Mouse (Mus musculus): Measurements from ENCODE around the gene Pcsk1. TPM values are rescaled to one million over a fixed set of nuclear protein-coding genes. Genes with fewer than 3 reads are reported as not detected.
A peak's percentile ranks its signal among the peaks of the same experiment; 100 is the strongest.

The Pcsk1 gene
- 0.71 and 1.1 TPM in 2 replicates for polyA plus RNA-seq (2014; fragmentation: Nextera tagmentation; extraction: Ambion mirVana)

- DNase-seq (ENCODE audit: low spot score) (no peak), ATAC-seq (ENCODE audit: low read depth) (0 out of 2 replicates have a peak, but pooled peaks have one; percentile 50)
- Histone ChIP-seq H3K4me1 (ENCODE audit: control insufficient read depth, insufficient read depth, low read length) (peaks cover 11% of the 10 kb centered on the region; the same call in 1 of the 2 replicates), H3K4me3 (ENCODE audit: low read depth, low read length) (peak within 1 kb of the TSS; percentile 35), H3K9ac (ENCODE audit: low read depth, low read length) (no peak within 1 kb of the TSS), H3K4me2 (ENCODE audit: low read depth, low read length) (peak within 1 kb of the TSS; percentile 56), H3K9me3 (ENCODE audit: control insufficient read depth, low read length) (no peaks in the 10 kb centered on the region), H3K36me3 (ENCODE audit: control insufficient read depth, insufficient read depth, low read length) (no peaks in the 10 kb centered on the region), H3K27me3 (replicated peaks; ENCODE audit: control insufficient read depth, insufficient read depth, low read length) (peaks cover 23% of the 10 kb centered on the region), H3K27ac (replicated peaks; ENCODE audit: low read depth, low read length) (no peak within 1 kb of the TSS)
- under 1% methylated on average over 28 of the region's 28 CpGs for WGBS
Measured at GRCm38 (mm10) chr13:75089721-75090410, at the start of gene Pcsk1. TSS of gene Pcsk1 (plus strand) at chr13:75089826.

GRCm38 (mm10) chr13:75058818-75059217 lies 30.8 kb upstream of the Pcsk1 start:
- no peaks in the 10 kb centered on the region for H3K9me3 ChIP-seq (ENCODE audit: control insufficient read depth, low read length)
- no peaks in the 10 kb centered on the region for H3K4me1 ChIP-seq (ENCODE audit: control insufficient read depth, insufficient read depth, low read length)
- no peaks in the 10 kb centered on the region for H3K36me3 ChIP-seq (ENCODE audit: control insufficient read depth, insufficient read depth, low read length)
- DNase-seq (ENCODE audit: low spot score) = no peak
- no peaks in the 10 kb centered on the region for H3K27me3 ChIP-seq (replicated peaks; ENCODE audit: control insufficient read depth, insufficient read depth, low read length)
- no peak overlapping the region for H3K9ac ChIP-seq (ENCODE audit: low read depth, low read length)
- no peak for ATAC-seq (ENCODE audit: low read depth)
- H3K4me3 ChIP-seq (ENCODE audit: low read depth, low read length) = no peak overlapping the region
- H3K27ac ChIP-seq (replicated peaks; ENCODE audit: low read depth, low read length) = no peak overlapping the region
- H3K4me2 ChIP-seq (ENCODE audit: low read depth, low read length) = no peak overlapping the region

- no peak for ATAC-seq (ENCODE audit: low read depth)
- Histone ChIP-seq H3K4me3 (ENCODE audit: low read depth, low read length) (no peak overlapping the region), H3K27ac (replicated peaks; ENCODE audit: low read depth, low read length) (no peak overlapping the region), H3K27me3 (replicated peaks; ENCODE audit: control insufficient read depth, insufficient read depth, low read length) (no peaks in the 10 kb centered on the region), H3K36me3 (ENCODE audit: control insufficient read depth, insufficient read depth, low read length) (no peaks in the 10 kb centered on the region), H3K4me1 (ENCODE audit: control insufficient read depth, insufficient read depth, low read length) (no peaks in the 10 kb centered on the region), H3K9me3 (ENCODE audit: control insufficient read depth, low read length) (no peaks in the 10 kb centered on the region), H3K4me2 (ENCODE audit: low read depth, low read length) (no peak overlapping the region), H3K9ac (ENCODE audit: low read depth, low read length) (no peak overlapping the region)
- 81% methylated on average over 3 of the region's 3 CpGs for WGBS
- no peak for DNase-seq (ENCODE audit: low spot score)
Measured at GRCm38 (mm10) chr13:75063947-75064346, 25.7 kb upstream of the Pcsk1 start.

- H3K4me2 ChIP-seq (ENCODE audit: low read depth, low read length) = no peak overlapping the region
- H3K9ac ChIP-seq (ENCODE audit: low read depth, low read length) = no peak overlapping the region
- 19% methylated on average over 6 of the region's 6 CpGs for WGBS
- H3K36me3 ChIP-seq (ENCODE audit: control insufficient read depth, insufficient read depth, low read length) = no peaks in the 10 kb centered on the region
- H3K27me3 ChIP-seq (replicated peaks; ENCODE audit: control insufficient read depth, insufficient read depth, low read length) = peaks cover 23% of the 10 kb centered on the region
- H3K4me1 ChIP-seq (ENCODE audit: control insufficient read depth, insufficient read depth, low read length) = peaks cover 11% of the 10 kb centered on the region; the same call in 1 of the 2 replicates
- no peak overlapping the region for H3K4me3 ChIP-seq (ENCODE audit: low read depth, low read length)
- H3K9me3 ChIP-seq (ENCODE audit: control insufficient read depth, low read length) = no peaks in the 10 kb centered on the region
- ATAC-seq (ENCODE audit: low read depth) (no peak), DNase-seq (ENCODE audit: low spot score) (peak; percentile 64)
- no peak overlapping the region for H3K27ac ChIP-seq (replicated peaks; ENCODE audit: low read depth, low read length)
Measured at GRCm38 (mm10) chr13:75088597-75088996, 1.0 kb upstream of the Pcsk1 start.

GRCm38 (mm10) chr13:75090411-75090779 lies 769 bp downstream of the Pcsk1 start:
- Histone ChIP-seq H3K9ac (ENCODE audit: low read depth, low read length) (no peak overlapping the region), H3K4me1 (ENCODE audit: control insufficient read depth, insufficient read depth, low read length) (peaks cover 11% of the 10 kb centered on the region; the same call in 1 of the 2 replicates), H3K4me3 (ENCODE audit: low read depth, low read length) (peak overlapping the region; percentile 35), H3K4me2 (ENCODE audit: low read depth, low read length) (peak overlapping the region; percentile 56), H3K36me3 (ENCODE audit: control insufficient read depth, insufficient read depth, low read length) (no peaks in the 10 kb centered on the region), H3K9me3 (ENCODE audit: control insufficient read depth, low read length) (no peaks in the 10 kb centered on the region), H3K27ac (replicated peaks; ENCODE audit: low read depth, low read length) (no peak overlapping the region), H3K27me3 (replicated peaks; ENCODE audit: control insufficient read depth, insufficient read depth, low read length) (peaks cover 23% of the 10 kb centered on the region)
- ATAC-seq (ENCODE audit: low read depth) = peak; percentile 47; the same call in 1 of the 2 replicates
- 1% methylated on average over 12 of the region's 12 CpGs for WGBS
- peak; percentile 39 for DNase-seq (ENCODE audit: low spot score)

- ATAC-seq (ENCODE audit: low read depth) (no peak), DNase-seq (ENCODE audit: low spot score) (no peak)
- no peaks in the 10 kb centered on the region for H3K36me3 ChIP-seq (ENCODE audit: control insufficient read depth, insufficient read depth, low read length)
- H3K4me3 ChIP-seq (ENCODE audit: low read depth, low read length) = no peak overlapping the region
- WGBS = 70% methylated on average over 5 of the region's 5 CpGs
- no peak overlapping the region for H3K4me2 ChIP-seq (ENCODE audit: low read depth, low read length)
- peaks cover 11% of the 10 kb centered on the region; the same call in 1 of the 2 replicates for H3K4me1 ChIP-seq (ENCODE audit: control insufficient read depth, insufficient read depth, low read length)
- peaks cover 23% of the 10 kb centered on the region for H3K27me3 ChIP-seq (replicated peaks; ENCODE audit: control insufficient read depth, insufficient read depth, low read length)
- no peak overlapping the region for H3K9ac ChIP-seq (ENCODE audit: low read depth, low read length)
- H3K27ac ChIP-seq (replicated peaks; ENCODE audit: low read depth, low read length) = no peak overlapping the region
- no peaks in the 10 kb centered on the region for H3K9me3 ChIP-seq (ENCODE audit: control insufficient read depth, low read length)
Measured at GRCm38 (mm10) chr13:75091071-75091470, 1.4 kb downstream of the Pcsk1 start.

GRCm38 (mm10) chr13:75095487-75095886 lies 5.9 kb downstream of the Pcsk1 start:
- ATAC-seq (ENCODE audit: low read depth) (no peak), DNase-seq (ENCODE audit: low spot score) (no peak)
- Histone ChIP-seq H3K4me3 (ENCODE audit: low read depth, low read length) (no peak overlapping the region), H3K9ac (ENCODE audit: low read depth, low read length) (no peak overlapping the region), H3K36me3 (ENCODE audit: control insufficient read depth, insufficient read depth, low read length) (no peaks in the 10 kb centered on the region), H3K27ac (replicated peaks; ENCODE audit: low read depth, low read length) (no peak overlapping the region), H3K9me3 (ENCODE audit: control insufficient read depth, low read length) (no peaks in the 10 kb centered on the region), H3K4me1 (ENCODE audit: control insufficient read depth, insufficient read depth, low read length) (peaks cover 2% of the 10 kb centered on the region; the same call in 1 of the 2 replicates), H3K4me2 (ENCODE audit: low read depth, low read length) (no peak overlapping the region), H3K27me3 (replicated peaks; ENCODE audit: control insufficient read depth, insufficient read depth, low read length) (peaks cover 6% of the 10 kb centered on the region; the same call in 1 of the 2 replicates)

- Histone ChIP-seq H3K9me3 (ENCODE audit: control insufficient read depth, low read length) (no peaks in the 10 kb centered on the region), H3K27ac (replicated peaks; ENCODE audit: low read depth, low read length) (no peak overlapping the region), H3K4me3 (ENCODE audit: low read depth, low read length) (no peak overlapping the region), H3K36me3 (ENCODE audit: control insufficient read depth, insufficient read depth, low read length) (no peaks in the 10 kb centered on the region), H3K4me2 (ENCODE audit: low read depth, low read length) (no peak overlapping the region), H3K27me3 (replicated peaks; ENCODE audit: control insufficient read depth, insufficient read depth, low read length) (no peaks in the 10 kb centered on the region), H3K9ac (ENCODE audit: low read depth, low read length) (no peak overlapping the region), H3K4me1 (ENCODE audit: control insufficient read depth, insufficient read depth, low read length) (no peaks in the 10 kb centered on the region)
- no peak for ATAC-seq (ENCODE audit: low read depth)
- WGBS = 41% methylated on average over 2 of the region's 2 CpGs
- DNase-seq (ENCODE audit: low spot score) = no peak
Measured at GRCm38 (mm10) chr13:75113114-75113513, 23.5 kb downstream of the Pcsk1 start.

- H3K27ac ChIP-seq (replicated peaks; ENCODE audit: low read depth, low read length) = no peak overlapping the region
- no peaks in the 10 kb centered on the region for H3K9me3 ChIP-seq (ENCODE audit: control insufficient read depth, low read length)
- no peaks in the 10 kb centered on the region for H3K4me1 ChIP-seq (ENCODE audit: control insufficient read depth, insufficient read depth, low read length)
- no peaks in the 10 kb centered on the region for H3K36me3 ChIP-seq (ENCODE audit: control insufficient read depth, insufficient read depth, low read length)
- DNase-seq (ENCODE audit: low spot score) (no peak), ATAC-seq (ENCODE audit: low read depth) (no peak)
- no peak overlapping the region for H3K4me2 ChIP-seq (ENCODE audit: low read depth, low read length)
- H3K4me3 ChIP-seq (ENCODE audit: low read depth, low read length) = no peak overlapping the region
- no peak overlapping the region for H3K9ac ChIP-seq (ENCODE audit: low read depth, low read length)
- 74% methylated on average over 2 of the region's 2 CpGs for WGBS
- no peaks in the 10 kb centered on the region for H3K27me3 ChIP-seq (replicated peaks; ENCODE audit: control insufficient read depth, insufficient read depth, low read length)
Measured at GRCm38 (mm10) chr13:75114007-75114424, 24.4 kb downstream of the Pcsk1 start.
